Mouse (Mus musculus) cerebellum, adult 18-20 months (tissue): ENCODE results near the gene Lect2.

ENCODE experiments used
- DNase-seq, 2 experiments: peaks; one replicate each; pipeline ENCODE4 v3.0.0; 2021

Lect2 gene

GRCm38 (mm10) chr13:56548401-56548800 is at the start of gene Lect2:
Gene Lect2, minus strand, starts transcription at chr13:56548502.
- DNase-seq: no peak

- DNase-seq: no peak
Measured at GRCm38 (mm10) chr13:56597296-56597695, 49.0 kb upstream of the Lect2 start.

GRCm38 (mm10) chr13:56595246-56595645 is 46.9 kb upstream of the Lect2 start:
- DNase-seq: no peak

- DNase-seq: no peak
Measured at GRCm38 (mm10) chr13:56593961-56594391, 45.7 kb upstream of the Lect2 start.

- no peak for DNase-seq
Measured at GRCm38 (mm10) chr13:56593196-56593595, 44.9 kb upstream of the Lect2 start.

GRCm38 (mm10) chr13:56591939-56592338 is 43.6 kb upstream of the Lect2 start:
- no peak for DNase-seq

- no peak for DNase-seq
Measured at GRCm38 (mm10) chr13:56591191-56591590, 42.9 kb upstream of the Lect2 start.

GRCm38 (mm10) chr13:56590202-56590601 is 41.9 kb upstream of the Lect2 start:
- DNase-seq: no peak

GRCm38 (mm10) chr13:56588454-56589117 is 40.3 kb upstream of the Lect2 start:
- DNase-seq: no peak

- no peak for DNase-seq
Measured at GRCm38 (mm10) chr13:56586046-56586445, 37.7 kb upstream of the Lect2 start.

- DNase-seq: no peak
Measured at GRCm38 (mm10) chr13:56582720-56583119, 34.4 kb upstream of the Lect2 start.

- DNase-seq: peak in 1 of 2 experiments; percentile 18
Measured at GRCm38 (mm10) chr13:56581961-56582434, 33.7 kb upstream of the Lect2 start.

- no peak for DNase-seq
Measured at GRCm38 (mm10) chr13:56581512-56581911, 33.2 kb upstream of the Lect2 start.

GRCm38 (mm10) chr13:56580450-56580849 is 32.1 kb upstream of the Lect2 start:
- no peak for DNase-seq

- no peak for DNase-seq
Measured at GRCm38 (mm10) chr13:56578097-56578496, 29.8 kb upstream of the Lect2 start.

GRCm38 (mm10) chr13:56575701-56576321 is 27.5 kb upstream of the Lect2 start:
- DNase-seq: peak; percentile 39 to 62

GRCm38 (mm10) chr13:56575074-56575473 is 26.8 kb upstream of the Lect2 start:
- DNase-seq: no peak

- no peak for DNase-seq
Measured at GRCm38 (mm10) chr13:56571645-56572044, 23.3 kb upstream of the Lect2 start.

GRCm38 (mm10) chr13:56566336-56566735 is 18.0 kb upstream of the Lect2 start:
- DNase-seq: no peak

GRCm38 (mm10) chr13:56563075-56563474 is 14.8 kb upstream of the Lect2 start:
- DNase-seq: peak; percentile 32 to 33

- no peak for DNase-seq
Measured at GRCm38 (mm10) chr13:56561129-56561528, 12.8 kb upstream of the Lect2 start.

- DNase-seq: no peak
Measured at GRCm38 (mm10) chr13:56559841-56560370, 11.6 kb upstream of the Lect2 start.

GRCm38 (mm10) chr13:56558811-56559210 is 10.5 kb upstream of the Lect2 start:
- DNase-seq: no peak

GRCm38 (mm10) chr13:56556701-56557100 is 8.4 kb upstream of the Lect2 start:
- DNase-seq: no peak
